Mouse (Mus musculus) MEL (cell line): ENCODE results near the gene Daam1. TPM values are rescaled to one million over a fixed set of nuclear protein-coding genes. Genes with fewer than 3 reads are reported as not detected.

Experiments used
- DNase-seq: peaks from one replicate; pipeline ENCODE4 v3.0.0; 2011; ENCODE audit warnings: low read depth, low spot score
- H3K27ac ChIP-seq: 2 replicates; pipeline ENCODE4 v1.5.1; 2012; ENCODE audit warnings: low read depth, mild to moderate bottlenecking, control low read depth, low read length, moderate library complexity; ENCODE audit not compliant: control insufficient read depth
- H3K27me3 ChIP-seq, 2 experiments: fragments of 150-350 bp in 1 of 2; sonication (generic) in 1 of 2; 2 replicates each; pipeline ENCODE4 v1.6.1; 2012; ENCODE audit warnings: low read length in 2 of 2, mild to moderate bottlenecking in 2 of 2, improper control_type of control experiment in 1 of 2, moderate library complexity in 1 of 2; ENCODE audit not compliant: insufficient read depth in 2 of 2, control insufficient read depth in 1 of 2
- H3K36me3 ChIP-seq, 2 experiments: 2 replicates each; pipeline ENCODE4 v1.6.1; 2012 to 2014; ENCODE audit warnings: low read length in 2 of 2, improper control_type of control experiment in 1 of 2, inconsistent platforms in 1 of 2, mild to moderate bottlenecking in 1 of 2; ENCODE audit not compliant: insufficient read depth in 2 of 2, control insufficient read depth in 1 of 2
- H3K4me1 ChIP-seq, 2 experiments: fragments of 150-350 bp in 1 of 2; sonication (generic) in 1 of 2; 2 replicates each; pipeline ENCODE4 v1.6.1; 2012; ENCODE audit warnings: low read length in 2 of 2, improper control_type of control experiment in 1 of 2, mild to moderate bottlenecking in 1 of 2; ENCODE audit not compliant: insufficient read depth in 2 of 2, control insufficient read depth in 1 of 2
- H3K4me3 ChIP-seq, 2 experiments: fragments of 150-350 bp in 1 of 2; sonication (generic) in 1 of 2; 2 replicates each; pipeline ENCODE4 v1.5.1; 2012; ENCODE audit warnings: low read depth in 2 of 2, low read length in 2 of 2, mild to moderate bottlenecking in 2 of 2, moderate library complexity in 2 of 2, control low read depth in 1 of 2, improper control_type of control experiment in 1 of 2; ENCODE audit not compliant: control insufficient read depth in 1 of 2, insufficient read depth in 1 of 2
- H3K79me2 ChIP-seq: 2 replicates; pipeline ENCODE4 v1.6.1; 2012; ENCODE audit warnings: mild to moderate bottlenecking, low read length, moderate library complexity; ENCODE audit not compliant: control insufficient read depth, poor library complexity, insufficient read depth
- H3K9ac ChIP-seq: 2 replicates; pipeline ENCODE4 v1.6.1; 2012; ENCODE audit warnings: low read depth, mild to moderate bottlenecking, control low read depth, low read length, moderate library complexity; ENCODE audit not compliant: control insufficient read depth, poor library complexity, severe bottlenecking
- H3K9me3 ChIP-seq: fragments of 150-350 bp; sonication (generic); replicated peaks from 2 replicates; pipeline ENCODE4 v1.6.1; 2012; ENCODE audit warnings: mild to moderate bottlenecking, low read length, improper control_type of control experiment, moderate library complexity; ENCODE audit not compliant: insufficient read depth
- E2F4 ChIP-seq: IDR thresholded peaks from 2 replicates; pipeline ENCODE4 v1.6.1; 2011; ENCODE audit warnings: low read depth, low read length, improper control_type of control experiment, borderline replicate concordance
- ELF1 ChIP-seq: IDR thresholded peaks from 2 replicates; pipeline ENCODE4 v1.6.1; 2014; ENCODE audit warnings: low read depth, mild to moderate bottlenecking, inconsistent platforms, low read length, improper control_type of control experiment, moderate library complexity
- EP300 ChIP-seq, 2 experiments: IDR thresholded peaks; 2 replicates each; pipeline ENCODE4 v1.6.1; 2011; ENCODE audit warnings: improper control_type of control experiment in 2 of 2, low read length in 2 of 2, low read depth in 1 of 2, mild to moderate bottlenecking in 1 of 2
- ETS1 ChIP-seq: IDR thresholded peaks from 2 replicates; pipeline ENCODE4 v1.6.1; 2012; ENCODE audit warnings: low read depth, mild to moderate bottlenecking, inconsistent platforms, low read length, improper control_type of control experiment, moderate library complexity
- GABPA ChIP-seq: IDR thresholded peaks from 2 replicates; pipeline ENCODE4 v1.6.1; 2012; ENCODE audit warnings: low read depth, mild to moderate bottlenecking, inconsistent platforms, low read length, improper control_type of control experiment, moderate library complexity
- MAFK ChIP-seq: IDR thresholded peaks from 2 replicates; pipeline ENCODE4 v1.6.1; 2011; ENCODE audit warnings: low read depth, mild to moderate bottlenecking, low read length, improper control_type of control experiment, borderline replicate concordance
- MAX ChIP-seq: IDR thresholded peaks from 2 replicates; pipeline ENCODE4 v1.6.1; 2011; ENCODE audit warnings: low read length, improper control_type of control experiment
- MEF2A ChIP-seq: IDR thresholded peaks from 2 replicates; pipeline ENCODE4 v1.6.1; 2014; ENCODE audit warnings: low read depth, mild to moderate bottlenecking, inconsistent platforms, low read length, improper control_type of control experiment; ENCODE audit not compliant: poor library complexity, insufficient replicate concordance, severe bottlenecking; ENCODE audit errors: extremely low read depth
- MYB ChIP-seq: IDR thresholded peaks from 2 replicates; pipeline ENCODE4 v1.6.1; 2011; ENCODE audit warnings: mild to moderate bottlenecking, low read depth, low read length, improper control_type of control experiment
- NELFE ChIP-seq: IDR thresholded peaks from 2 replicates; pipeline ENCODE4 v1.6.1; 2011; ENCODE audit warnings: low read depth, low read length, improper control_type of control experiment
- NRF1 ChIP-seq: IDR thresholded peaks from 2 replicates; pipeline ENCODE4 v1.6.1; 2014; ENCODE audit warnings: low read depth, mild to moderate bottlenecking, inconsistent platforms, low read length, improper control_type of control experiment, moderate library complexity; ENCODE audit not compliant: poor library complexity, insufficient read depth, severe bottlenecking
- POLR2AphosphoS5 ChIP-seq: IDR thresholded peaks from 2 replicates; pipeline ENCODE4 v1.6.1; 2012; ENCODE audit warnings: low read depth, borderline replicate concordance, mild to moderate bottlenecking, inconsistent platforms, low read length, moderate library complexity, mixed read lengths
- TAL1 ChIP-seq: IDR thresholded peaks from 2 replicates; pipeline ENCODE4 v1.6.1; 2012; ENCODE audit warnings: mild to moderate bottlenecking, inconsistent platforms, low read length, moderate library complexity, mixed read lengths
- TBP ChIP-seq: IDR thresholded peaks from 2 replicates; pipeline ENCODE4 v1.8.0; 2011; ENCODE audit warnings: low read depth, low read length, improper control_type of control experiment
- TCF12 ChIP-seq: IDR thresholded peaks from 2 replicates; pipeline ENCODE4 v1.6.1; 2014; ENCODE audit warnings: low read depth, mild to moderate bottlenecking, inconsistent platforms, low read length, improper control_type of control experiment, moderate library complexity
- UBTF ChIP-seq: IDR thresholded peaks from 2 replicates; pipeline ENCODE4 v1.6.1; 2012; ENCODE audit warnings: low read depth, mild to moderate bottlenecking, inconsistent platforms, low read length, improper control_type of control experiment, moderate library complexity, borderline replicate concordance; ENCODE audit not compliant: insufficient read depth
- USF1 ChIP-seq: IDR thresholded peaks from 2 replicates; pipeline ENCODE4 v1.6.1; 2014; ENCODE audit warnings: low read depth, mild to moderate bottlenecking, inconsistent platforms, low read length, improper control_type of control experiment, moderate library complexity
- USF2 ChIP-seq, 2 experiments: IDR thresholded peaks; 2 replicates each; pipeline ENCODE4 v1.6.1; 2011 to 2012; ENCODE audit warnings: improper control_type of control experiment in 2 of 2, low read length in 2 of 2, borderline replicate concordance in 1 of 2, inconsistent platforms in 1 of 2, low read depth in 1 of 2, mild to moderate bottlenecking in 1 of 2; ENCODE audit not compliant: insufficient read depth in 1 of 2
- ZMIZ1 ChIP-seq: IDR thresholded peaks from 2 replicates; pipeline ENCODE4 v1.6.1; 2012; ENCODE audit warnings: low read depth, mild to moderate bottlenecking, inconsistent platforms, low read length, improper control_type of control experiment, moderate library complexity
- ZNF384 ChIP-seq: IDR thresholded peaks from 2 replicates; pipeline ENCODE4 v1.6.1; 2012; ENCODE audit warnings: low read depth, mild to moderate bottlenecking, inconsistent platforms, low read length, improper control_type of control experiment
- polyA plus RNA-seq, 2 experiments: library from polyadenylated mRNA; stranded (reverse) in 1 of 2; unstranded in 1 of 2; fragments of >175 nt in 1 of 2; fragments of >200 nt in 1 of 2; gene quantifications; 2 replicates each; pipeline versions ENCODE4 v1.2.1 to v1.2.4; 2012; ENCODE audit warnings: low replicate concordance in 2 of 2, low read depth in 1 of 2; ENCODE audit not compliant: insufficient read length in 2 of 2, insufficient read depth in 1 of 2, missing spikeins in 1 of 2
- total RNA-seq: library from RNA; depleted of rRNA; stranded (reverse); fragments of 300-350 nt; gene quantifications from 2 replicates; pipeline ENCODE4 v1.2.3, GENCODE M21; 2012

Daam1 gene
- total and polyA plus RNA-seq, 3 experiments = 9.2 to 12.0 TPM; not detected in 1

DNA sequence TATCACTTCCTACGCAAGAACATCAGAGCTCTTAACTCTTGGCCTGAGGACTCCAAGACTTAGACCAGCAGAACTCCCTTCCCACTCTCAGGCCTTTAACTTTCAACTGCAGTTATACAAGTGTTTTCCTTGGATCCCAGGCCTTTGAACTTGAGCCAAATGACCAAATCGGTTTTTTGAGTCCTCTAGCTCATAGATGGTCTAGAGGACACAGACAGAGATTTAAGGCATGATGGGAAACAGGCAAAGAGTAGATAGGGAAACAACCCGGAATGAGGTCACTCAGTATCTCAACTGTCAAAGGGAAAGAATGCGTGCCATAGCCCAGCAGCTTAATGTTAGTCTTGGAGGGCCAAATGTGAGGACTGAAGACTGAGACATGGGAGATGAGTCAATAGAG is 42.1 kb upstream of the Daam1 start:
- no peaks in the 10 kb centered on the region for H3K79me2 ChIP-seq
- no peaks in the 10 kb centered on the region for H3K9me3 ChIP-seq
- no peak overlapping the region for H3K4me3 ChIP-seq
- H3K4me1 ChIP-seq = no peaks in the 10 kb centered on the region
- H3K27ac ChIP-seq = no peak overlapping the region
- no peak overlapping the region for H3K9ac ChIP-seq
- no peaks in the 10 kb centered on the region for H3K36me3 ChIP-seq
- no peak for TF ChIP-seq UBTF
- TF ChIP-seq TBP = no peak
- TF ChIP-seq USF2 (IDR thresholded peaks at IDR 0.05; ENCODE audit: borderline replicate concordance in 1 of 2, insufficient read depth in 1 of 2, low read depth in 1 of 2, low read length in 2 of 2) = no peak
- TF ChIP-seq MEF2A = no peak
- no peak for TF ChIP-seq EP300 (IDR thresholded peaks at IDR 0.05; ENCODE audit: low read depth in 1 of 2, low read length in 2 of 2)
- TF ChIP-seq POLR2AphosphoS5 = no peak
- no peak for TF ChIP-seq NRF1
- TF ChIP-seq MYB = no peak
- TF ChIP-seq GABPA = no peak
- TF ChIP-seq TAL1 = no peak
- no peak for TF ChIP-seq E2F4
- TF ChIP-seq TCF12 = no peak
- no peak for TF ChIP-seq MAX
- no peaks in the 10 kb centered on the region; a peak in 2 of 4 replicates for H3K27me3 ChIP-seq
- no peak for DNase-seq

DNA sequence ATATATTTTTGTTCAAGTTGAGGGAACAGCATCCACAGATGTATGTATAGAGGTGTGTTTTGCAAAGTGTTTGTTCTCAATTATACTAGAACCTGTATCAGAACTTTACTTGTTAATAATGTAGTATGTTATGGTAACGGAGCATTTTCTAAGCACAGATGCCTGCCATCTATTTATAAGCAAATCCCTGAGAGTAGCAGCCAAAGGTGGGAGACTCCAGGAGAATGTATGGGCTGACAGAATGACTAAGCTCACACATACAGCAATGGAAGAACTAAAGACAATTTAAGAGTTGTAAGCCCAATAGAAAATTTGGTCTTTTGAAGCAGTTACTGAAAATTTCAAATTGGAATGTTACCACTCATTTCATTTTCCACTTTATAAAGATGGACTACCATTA is 40.3 kb upstream of the Daam1 start:
- no peak for DNase-seq
- no peaks in the 10 kb centered on the region for H3K9me3 ChIP-seq
- no peak overlapping the region for H3K9ac ChIP-seq
- no peaks in the 10 kb centered on the region; a peak in 2 of 4 replicates for H3K27me3 ChIP-seq
- H3K36me3 ChIP-seq = no peaks in the 10 kb centered on the region
- H3K4me1 ChIP-seq = no peaks in the 10 kb centered on the region
- H3K27ac ChIP-seq = no peak overlapping the region
- H3K4me3 ChIP-seq = no peak overlapping the region
- TF ChIP-seq ZNF384 = no peak
- TF ChIP-seq MEF2A = no peak
- no peak for TF ChIP-seq USF2 (IDR thresholded peaks at IDR 0.05; ENCODE audit: borderline replicate concordance in 1 of 2, insufficient read depth in 1 of 2, low read depth in 1 of 2, low read length in 2 of 2)
- no peak for TF ChIP-seq MAFK
- no peak for TF ChIP-seq USF1
- no peak for TF ChIP-seq GABPA
- TF ChIP-seq ETS1 = no peak
- TF ChIP-seq MYB = no peak
- no peak for TF ChIP-seq NELFE
- no peak for TF ChIP-seq TCF12
- no peak for TF ChIP-seq ELF1
- no peak for TF ChIP-seq ZMIZ1
- H3K79me2 ChIP-seq = no peaks in the 10 kb centered on the region
